Comparison of ENCODE assay signal across 10 mouse cellular contexts in genomic region chr1:38334206-38334605, GRCm38 (mm10).
A peak's percentile ranks its signal among the peaks of the same experiment; 100 is the strongest.
DNase-seq lines count a peak whose midpoint lies in the region; ATAC-seq lines count a peak whose summit lies in the region.
"Had no signal": no experiment of that assay in that cellular context is flagged by ENCODE, and none has a peak within 500 bp of the region (broad histone marks: within the 10 kb centered on the region; RNA-seq: fewer than 3 reads in every experiment).

No protein-coding gene starts in this region.

- no peak overlapping the region; the same call in 1 of the 2 replicates for H3K27ac ChIP-seq in forebrain, embryonic 14.5 days (ENCODE audit: low read depth, low read length)
- H3K27ac ChIP-seq in forebrain, embryonic 10.5 days: no peak overlapping the region
- no peak overlapping the region for H3K27ac ChIP-seq in midbrain, embryonic 16.5 days (ENCODE audit: low read length)

- H3K27me3 ChIP-seq in forebrain, embryonic 14.5 days (replicated peaks; ENCODE audit: control insufficient read depth, insufficient read depth, low read length): no peaks in the 10 kb centered on the region
- no peaks in the 10 kb centered on the region for H3K27me3 ChIP-seq in forebrain, embryonic 10.5 days (ENCODE audit: poor library complexity, severe bottlenecking)
- H3K27me3 ChIP-seq in midbrain, embryonic 16.5 days (ENCODE audit: control insufficient read depth, insufficient read depth, low read depth, low read length): no peaks in the 10 kb centered on the region
- H3K27me3 ChIP-seq: CH12.LX had no signal

- no peaks in the 10 kb centered on the region for H3K36me3 ChIP-seq in forebrain, embryonic 14.5 days (ENCODE audit: control insufficient read depth, insufficient read depth, low read length)
- no peaks in the 10 kb centered on the region for H3K36me3 ChIP-seq in forebrain, embryonic 10.5 days (replicated peaks)
- no peaks in the 10 kb centered on the region for H3K36me3 ChIP-seq in midbrain, embryonic 16.5 days (ENCODE audit: control insufficient read depth, insufficient read depth, low read length)

- no peak overlapping the region for H3K9ac ChIP-seq in forebrain, embryonic 14.5 days (ENCODE audit: low read length)
- H3K9ac ChIP-seq in midbrain, embryonic 16.5 days (ENCODE audit: low read depth, low read length): no peak overlapping the region

- H3K4me2 ChIP-seq in forebrain, embryonic 14.5 days (ENCODE audit: low read length): no peak overlapping the region
- no peak overlapping the region for H3K4me2 ChIP-seq in midbrain, embryonic 16.5 days (ENCODE audit: low read length)

- 74% methylated on average over 7 of the region's 7 CpGs for WGBS in forebrain, embryonic 14.5 days
- 93% methylated on average over 7 of the region's 7 CpGs for WGBS in forebrain, embryonic 10.5 days
- WGBS in midbrain, embryonic 16.5 days: 81% methylated on average over 7 of the region's 7 CpGs

- no peaks in the 10 kb centered on the region for H3K9me3 ChIP-seq in forebrain, embryonic 14.5 days (replicated peaks; ENCODE audit: control insufficient read depth, low read length)
- no peaks in the 10 kb centered on the region for H3K9me3 ChIP-seq in forebrain, embryonic 10.5 days
- H3K9me3 ChIP-seq in midbrain, embryonic 16.5 days (replicated peaks; ENCODE audit: control insufficient read depth, low read length, poor library complexity, severe bottlenecking): no peaks in the 10 kb centered on the region

- H3K4me1 ChIP-seq in forebrain, embryonic 14.5 days (ENCODE audit: control insufficient read depth, insufficient read depth, low read length): peaks cover 15% of the 10 kb centered on the region; the same call in 1 of the 2 replicates
- peaks cover 20% of the 10 kb centered on the region for H3K4me1 ChIP-seq in forebrain, embryonic 10.5 days
- no peaks in the 10 kb centered on the region for H3K4me1 ChIP-seq in midbrain, embryonic 16.5 days (ENCODE audit: control insufficient read depth, insufficient read depth, low read length)

- no peak overlapping the region for H3K4me3 ChIP-seq in forebrain, embryonic 14.5 days (ENCODE audit: low read depth, low read length)
- no peak overlapping the region for H3K4me3 ChIP-seq in forebrain, embryonic 10.5 days
- no peak overlapping the region for H3K4me3 ChIP-seq in midbrain, embryonic 16.5 days (ENCODE audit: low read depth, low read length)

- intact Hi-C loops in left cerebral cortex, postnatal 14 days (cut with DNase I): loop anchor here (10.0 kb wide), 1 partner anchor 101 kb away; no protein-coding TSS in a partner anchor

- peak; percentile 61 for DNase-seq in forebrain, embryonic 14.5 days (ENCODE audit: low spot score)
- DNase-seq in forebrain, embryonic 10.5 days (ENCODE audit: extremely low spot score, low spot score): no peak
- DNase-seq in adipocyte (ENCODE audit: low spot score): peak; percentile 98
- DNase-seq in frontal cortex, postnatal 14 days (ENCODE audit: low spot score in 2 of 2): peak; percentile 16 to 18
- DNase-seq in left cerebral cortex, postnatal 14 days (ENCODE audit: low spot score in 2 of 2): peak; percentile 55 to 68
- DNase-seq in thymus, postnatal 0 days (ENCODE audit: low spot score): no peak
- DNase-seq in kidney, postnatal 10 days: no peak
- DNase-seq: midbrain, embryonic 14.5 days had no signal

- ATAC-seq in forebrain, embryonic 14.5 days: peak; percentile 46; the same call in 1 of the 2 replicates
- ATAC-seq in midbrain, embryonic 16.5 days: no peak

Comparison
In these comparisons a context has a peak if more than half of its experiments do, and no peak if none do; other contexts are left out.
1. DNase-seq: peak in forebrain, embryonic 14.5 days (single experiment), adipocyte (single experiment), frontal cortex, postnatal 14 days (2 of 2) and left cerebral cortex, postnatal 14 days (2 of 2); none in forebrain, embryonic 10.5 days (single experiment), thymus, postnatal 0 days (single experiment) and kidney, postnatal 10 days (single experiment).